Mouse (Mus musculus) embryonic facial prominence, embryonic 12.5 days (tissue): ENCODE measurements around the gene Tssc4. TPM values are rescaled to one million over a fixed set of nuclear protein-coding genes. Genes with fewer than 3 reads are reported as not detected.

Experiments
- ATAC-seq: fragments of 200-750 bp; cut with Nextera tagmentation; 2 replicates; pipeline ENCODE4 v1.8.0; 2017; ENCODE audit not compliant: insufficient number of reproducible peaks, insufficient read depth, low FRiP score, low TSS enrichment
- H3K27ac ChIP-seq: fragments of 300-500 bp; sonication (generic); 2 replicates; pipeline ENCODE4 v1.5.1; 2016; ENCODE audit warnings: mild to moderate bottlenecking
- H3K27me3 ChIP-seq: fragments of 300-500 bp; sonication (generic); 2 replicates; pipeline ENCODE4 v1.6.1; 2016; ENCODE audit warnings: mild to moderate bottlenecking, moderate library complexity
- H3K36me3 ChIP-seq: fragments of 300-500 bp; sonication (generic); 2 replicates; pipeline ENCODE4 v1.6.1; 2016; ENCODE audit warnings: mild to moderate bottlenecking
- H3K4me1 ChIP-seq: fragments of 300-500 bp; sonication (generic); 2 replicates; pipeline ENCODE4 v1.6.1; 2016
- H3K4me2 ChIP-seq: fragments of 300-500 bp; sonication (generic); replicated peaks from 2 replicates; pipeline ENCODE4 v1.6.1; 2016; ENCODE audit warnings: mild to moderate bottlenecking, moderate library complexity
- H3K4me3 ChIP-seq: fragments of 300-500 bp; sonication (generic); 2 replicates; pipeline ENCODE4 v1.5.1; 2016; ENCODE audit warnings: mild to moderate bottlenecking
- H3K9ac ChIP-seq: fragments of 300-500 bp; sonication (generic); 2 replicates; pipeline ENCODE4 v1.6.1; 2016; ENCODE audit warnings: mild to moderate bottlenecking, moderate library complexity
- H3K9me3 ChIP-seq: fragments of 300-500 bp; sonication (generic); 2 replicates; pipeline ENCODE4 v1.6.1; 2016; ENCODE audit warnings: mild to moderate bottlenecking, moderate library complexity
- WGBS: fragments of 180-500 bp; shearing (Covaris S2); methylation state at CpG from one replicate; pipeline ENCODE4 v1.1.7; 2016; 5-methylcytosine and 5-hydroxymethylcytosine counted together
- polyA plus RNA-seq: library from polyadenylated mRNA; unstranded; fragments of >200 nt; fragmentation: Nextera tagmentation; extraction: Ambion mirVana; gene quantifications from 2 replicates; pipeline ENCODE4 v1.2.1, GENCODE M21; 2016

The Tssc4 gene
- polyA plus RNA-seq, 1 experiment from 2014 or later: 107 TPM

DNA sequence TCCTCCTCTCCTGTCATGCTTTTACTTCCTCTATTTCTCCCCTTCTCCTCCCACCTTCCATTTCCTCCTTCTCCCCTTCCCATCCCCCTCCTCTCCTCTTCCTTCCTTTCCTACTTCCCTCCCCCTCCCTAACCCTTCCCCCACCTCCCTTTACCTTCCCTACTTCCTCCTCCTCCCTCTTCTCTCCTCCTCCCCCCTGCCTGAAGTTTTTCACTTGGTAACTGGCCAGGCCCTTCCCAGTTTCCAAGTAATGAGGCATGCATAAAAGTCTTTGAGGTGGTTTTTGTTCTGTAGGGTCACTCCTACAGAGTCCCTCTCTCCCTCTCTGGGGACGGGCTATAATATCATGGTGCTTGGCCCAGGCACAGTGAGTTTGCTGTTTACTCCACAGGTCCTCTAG, 50.4 kb downstream of the Tssc4 start:
- no peaks in the 10 kb centered on the region for H3K36me3 ChIP-seq
- ATAC-seq: no peak
- no peaks in the 10 kb centered on the region for H3K9me3 ChIP-seq
- H3K9ac ChIP-seq: no peak overlapping the region
- H3K27me3 ChIP-seq: no peaks in the 10 kb centered on the region
- H3K4me2 ChIP-seq: no peak overlapping the region
- no peak overlapping the region for H3K4me3 ChIP-seq
- peaks cover 12% of the 10 kb centered on the region for H3K4me1 ChIP-seq
- 56% methylated on average over 1 of the region's 1 CpGs for WGBS
- H3K27ac ChIP-seq: no peak overlapping the region

GRCm38 (mm10) chr7:143119826-143120225, 50.8 kb downstream of the Tssc4 start:
- Histone ChIP-seq H3K36me3 (no peaks in the 10 kb centered on the region), H3K4me1 (peaks cover 17% of the 10 kb centered on the region), H3K4me3 (no peak overlapping the region), H3K9me3 (no peaks in the 10 kb centered on the region), H3K27ac (0 out of 2 replicates have a peak overlapping the region, but pooled peaks have one; percentile 51), H3K4me2 (no peak overlapping the region), H3K27me3 (no peaks in the 10 kb centered on the region), H3K9ac (no peak overlapping the region)
- WGBS: 76% methylated on average over 3 of the region's 3 CpGs
- no peak for ATAC-seq

Other genes with a start within 250 kb of the Tssc4 start
- gene Th, start 138.1 kb upstream of the Tssc4 start, polyA plus RNA-seq: 4.8 and 7.1 TPM in 2 replicates
- 0.29 and 0.51 TPM in 2 replicates for gene Ascl2, start 100.0 kb upstream of the Tssc4 start, polyA plus RNA-seq
- gene Tspan32, start 64.2 kb upstream of the Tssc4 start, polyA plus RNA-seq: 1.9 and 3.3 TPM in 2 replicates
- gene Cd81, start 16.5 kb upstream of the Tssc4 start, polyA plus RNA-seq: 318 and 332 TPM in 2 replicates
- gene Trpm5, start 25.4 kb downstream of the Tssc4 start, polyA plus RNA-seq: 5.2 and 6.2 TPM in 2 replicates
- 0.73 and 2.0 TPM in 2 replicates for gene Kcnq1, start 37.1 kb downstream of the Tssc4 start, polyA plus RNA-seq